Mouse (Mus musculus) brain, embryonic 14.5 days (tissue): ENCODE results near the gene Clps.

ENCODE experiments used
- CTCF ChIP-seq: fragments of 200-500 bp; IDR thresholded peaks from 2 replicates; pipeline ENCODE4 v1.5.1; 2012; ENCODE audit warnings: inconsistent platforms, mild to moderate bottlenecking, moderate library complexity, borderline replicate concordance; ENCODE audit not compliant: insufficient read depth, insufficient read length; ENCODE audit errors: extremely low read depth
- POLR2A ChIP-seq: fragments of 200-500 bp; IDR thresholded peaks from 2 replicates; pipeline ENCODE4 v1.6.1; 2012; ENCODE audit warnings: mild to moderate bottlenecking, inconsistent platforms, borderline replicate concordance; ENCODE audit not compliant: poor library complexity, insufficient read depth, insufficient read length, severe bottlenecking; ENCODE audit errors: extremely low read depth

DNA sequence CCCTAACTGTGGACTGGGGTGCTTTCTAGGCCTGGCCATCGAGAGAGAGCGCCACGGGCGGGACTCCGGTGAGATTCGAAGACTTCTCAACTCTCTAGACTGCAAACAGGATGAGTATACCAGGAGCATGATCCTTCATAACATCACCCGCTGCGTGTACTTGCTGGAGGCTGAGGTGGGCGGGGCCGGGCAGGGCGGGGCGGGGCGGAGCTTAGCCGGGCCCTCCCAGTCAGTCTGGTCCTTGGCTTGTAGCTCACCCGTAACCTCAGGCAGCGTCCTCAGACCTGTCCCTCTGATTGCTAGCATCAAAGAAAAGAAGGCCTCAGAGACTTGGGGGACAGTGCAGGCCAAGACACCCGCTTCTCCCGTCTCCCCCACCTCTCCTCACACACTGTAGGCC, 28.6 kb downstream of the Clps start:
- TF ChIP-seq CTCF, result no peak
- TF ChIP-seq POLR2A, result no peak
